Mouse (Mus musculus): ENCODE data around the gene Bicc1. TPM values are rescaled to one million over a fixed set of nuclear protein-coding genes. Genes with fewer than 3 reads are reported as not detected.
"Not testable (repeated sequence)": the region's sequence is repeated elsewhere in the genome, so short reads cannot be mapped to it uniquely, and the experiment has no call there.

Bicc1 gene
- polyA plus RNA-seq, 1 experiment: 3.2 TPM

GRCm38 (mm10) chr10:70952770-70953147, 206.7 kb downstream of the Bicc1 start:
- Histone ChIP-seq H3K27me3 (ENCODE audit: control insufficient read depth, insufficient read depth, low read length) (no peaks in the 10 kb centered on the region), H3K27ac (ENCODE audit: control insufficient read depth, insufficient read depth, low read length) (no peak overlapping the region), H3K4me3 (ENCODE audit: control insufficient read depth, insufficient read depth, low read length) (no peak overlapping the region), H3K36me3 (ENCODE audit: control insufficient read depth, insufficient read depth, low read length) (no peaks in the 10 kb centered on the region), H3K4me1 (replicated peaks; ENCODE audit: control insufficient read depth, insufficient read depth, low read length) (no peaks in the 10 kb centered on the region)
- no peak for TF ChIP-seq POLR2A (IDR thresholded peaks at IDR 0.05; ENCODE audit: control insufficient read depth, extremely low read depth, insufficient read depth, low read length, poor library complexity)
- TF ChIP-seq CTCF (IDR thresholded peaks at IDR 0.05; ENCODE audit: borderline replicate concordance, control insufficient read depth, extremely low read depth, insufficient read depth, low read length, poor library complexity): no peak
- no peak for DNase-seq
- WGBS: 62% methylated on average over 5 of the region's 5 CpGs

GRCm38 (mm10) chr10:70952056-70952769, 207.3 kb downstream of the Bicc1 start:
- WGBS: 85% methylated on average over 11 of the region's 11 CpGs
- no peaks in the 10 kb centered on the region for H3K4me1 ChIP-seq (replicated peaks; ENCODE audit: control insufficient read depth, insufficient read depth, low read length)

GRCm38 (mm10) chr10:70950105-70950424, 209.4 kb downstream of the Bicc1 start:
- 72% methylated on average over 3 of the region's 3 CpGs for WGBS
- Histone ChIP-seq H3K4me3 (ENCODE audit: control insufficient read depth, insufficient read depth, low read length) (no peak overlapping the region), H3K36me3 (ENCODE audit: control insufficient read depth, insufficient read depth, low read length) (no peaks in the 10 kb centered on the region)

More at GRCm38 (mm10) chr10:70952056-70952769, 207.3 kb downstream of the Bicc1 start:
- Histone ChIP-seq H3K36me3 (ENCODE audit: control insufficient read depth, insufficient read depth, low read length) (no peaks in the 10 kb centered on the region), H3K27me3 (ENCODE audit: control insufficient read depth, insufficient read depth, low read length) (no peaks in the 10 kb centered on the region), H3K27ac (ENCODE audit: control insufficient read depth, insufficient read depth, low read length) (no peak overlapping the region), H3K4me3 (ENCODE audit: control insufficient read depth, insufficient read depth, low read length) (no peak overlapping the region)
- no peak for DNase-seq
- TF ChIP-seq POLR2A (IDR thresholded peaks at IDR 0.05; ENCODE audit: control insufficient read depth, extremely low read depth, insufficient read depth, low read length, poor library complexity) (no peak), CTCF (IDR thresholded peaks at IDR 0.05; ENCODE audit: borderline replicate concordance, control insufficient read depth, extremely low read depth, insufficient read depth, low read length, poor library complexity) (no peak)

GRCm38 (mm10) chr10:70949254-70950104, 210.0 kb downstream of the Bicc1 start:
- WGBS: 62% methylated on average over 23 of the region's 23 CpGs
- H3K4me1 ChIP-seq (replicated peaks; ENCODE audit: control insufficient read depth, insufficient read depth, low read length): no peaks in the 10 kb centered on the region
- no peak overlapping the region for H3K27ac ChIP-seq (ENCODE audit: control insufficient read depth, insufficient read depth, low read length)
- H3K27me3 ChIP-seq (ENCODE audit: control insufficient read depth, insufficient read depth, low read length): no peaks in the 10 kb centered on the region
- no peak for DNase-seq
- H3K36me3 ChIP-seq (ENCODE audit: control insufficient read depth, insufficient read depth, low read length): no peaks in the 10 kb centered on the region
- H3K4me3 ChIP-seq (ENCODE audit: control insufficient read depth, insufficient read depth, low read length): no peak overlapping the region
- TF ChIP-seq CTCF (IDR thresholded peaks at IDR 0.05; ENCODE audit: borderline replicate concordance, control insufficient read depth, extremely low read depth, insufficient read depth, low read length, poor library complexity): no peak
- TF ChIP-seq POLR2A (IDR thresholded peaks at IDR 0.05; ENCODE audit: control insufficient read depth, extremely low read depth, insufficient read depth, low read length, poor library complexity): no peak

More at GRCm38 (mm10) chr10:70950105-70950424, 209.4 kb downstream of the Bicc1 start:
- no peaks in the 10 kb centered on the region for H3K4me1 ChIP-seq (replicated peaks; ENCODE audit: control insufficient read depth, insufficient read depth, low read length)
- no peaks in the 10 kb centered on the region for H3K27me3 ChIP-seq (ENCODE audit: control insufficient read depth, insufficient read depth, low read length)
- H3K27ac ChIP-seq (ENCODE audit: control insufficient read depth, insufficient read depth, low read length): no peak overlapping the region
- DNase-seq: no peak
- TF ChIP-seq CTCF (IDR thresholded peaks at IDR 0.05; ENCODE audit: borderline replicate concordance, control insufficient read depth, extremely low read depth, insufficient read depth, low read length, poor library complexity) (no peak), POLR2A (IDR thresholded peaks at IDR 0.05; ENCODE audit: control insufficient read depth, extremely low read depth, insufficient read depth, low read length, poor library complexity) (no peak)

GRCm38 (mm10) chr10:70948276-70948675, 211.2 kb downstream of the Bicc1 start:
- TF ChIP-seq POLR2A (IDR thresholded peaks at IDR 0.05; ENCODE audit: control insufficient read depth, extremely low read depth, insufficient read depth, low read length, poor library complexity) (no peak), CTCF (IDR thresholded peaks at IDR 0.05; ENCODE audit: borderline replicate concordance, control insufficient read depth, extremely low read depth, insufficient read depth, low read length, poor library complexity) (no peak)
- no peak for DNase-seq
- WGBS: 92% methylated on average over 10 of the region's 10 CpGs
- Histone ChIP-seq H3K27ac (ENCODE audit: control insufficient read depth, insufficient read depth, low read length) (no peak overlapping the region), H3K4me1 (replicated peaks; ENCODE audit: control insufficient read depth, insufficient read depth, low read length) (no peaks in the 10 kb centered on the region), H3K36me3 (ENCODE audit: control insufficient read depth, insufficient read depth, low read length) (no peaks in the 10 kb centered on the region), H3K27me3 (ENCODE audit: control insufficient read depth, insufficient read depth, low read length) (no peaks in the 10 kb centered on the region), H3K4me3 (ENCODE audit: control insufficient read depth, insufficient read depth, low read length) (no peak overlapping the region)

GRCm38 (mm10) chr10:70946121-70946520, 213.4 kb downstream of the Bicc1 start:
- 93% methylated on average over 13 of the region's 13 CpGs for WGBS
- H3K4me1 ChIP-seq (replicated peaks; ENCODE audit: control insufficient read depth, insufficient read depth, low read length); H3K27ac ChIP-seq (ENCODE audit: control insufficient read depth, insufficient read depth, low read length); DNase-seq; H3K4me3 ChIP-seq (ENCODE audit: control insufficient read depth, insufficient read depth, low read length); H3K27me3 ChIP-seq (ENCODE audit: control insufficient read depth, insufficient read depth, low read length); H3K36me3 ChIP-seq (ENCODE audit: control insufficient read depth, insufficient read depth, low read length): not testable (repeated sequence)
